Mouse (Mus musculus) CH12.LX (cell line): ENCODE data around the gene Ikzf3. TPM values are rescaled to one million over a fixed set of nuclear protein-coding genes. Genes with fewer than 3 reads are reported as not detected.

ENCODE experiments used
- DNase-seq: peaks from one replicate; pipeline ENCODE4 v3.0.0-alpha.2; 2013; ENCODE audit errors: extremely low read depth
- H3K27ac ChIP-seq: 2 replicates; pipeline ENCODE4 v1.5.1; 2012; ENCODE audit warnings: low read depth, mild to moderate bottlenecking, control low read depth, moderate library complexity; ENCODE audit not compliant: insufficient read depth
- H3K27me3 ChIP-seq: replicated peaks from 2 replicates; pipeline ENCODE3; 2012; ENCODE audit warnings: inconsistent platforms
- H3K36me3 ChIP-seq, 2 experiments: replicated peaks in 1 of 2; 2 replicates each; pipeline versions ENCODE3 to v1.6.1; 2012; ENCODE audit warnings: inconsistent platforms in 1 of 2, low read length in 1 of 2, mild to moderate bottlenecking in 1 of 2, mixed read lengths in 1 of 2, moderate library complexity in 1 of 2; ENCODE audit not compliant: control insufficient read depth in 1 of 2, insufficient read depth in 1 of 2
- H3K4me1 ChIP-seq, 2 experiments: 2 replicates each; pipeline ENCODE4 v1.6.1; 2012; ENCODE audit warnings: inconsistent platforms in 1 of 2, moderate library complexity in 1 of 2; ENCODE audit not compliant: insufficient read depth in 2 of 2, control insufficient read depth in 1 of 2
- H3K4me2 ChIP-seq: 2 replicates; pipeline ENCODE4 v1.6.1; 2012; ENCODE audit warnings: low read depth, mild to moderate bottlenecking, control low read depth; ENCODE audit not compliant: poor library complexity, insufficient read depth, severe bottlenecking
- H3K4me3 ChIP-seq, 3 experiments: fragments of 150-350 bp in 1 of 3; sonication (generic) in 1 of 3; replicated peaks in 1 of 3; 2 replicates each; pipeline versions ENCODE3 to v1.5.1; 2011 to 2012; ENCODE audit warnings: low read depth in 2 of 3, low read length in 2 of 3, mild to moderate bottlenecking in 2 of 3, moderate library complexity in 2 of 3, control low read depth in 1 of 3, improper control_type of control experiment in 1 of 3, inconsistent platforms in 1 of 3, mixed read lengths in 1 of 3; ENCODE audit not compliant: poor library complexity in 1 of 3
- H3K79me2 ChIP-seq: replicated peaks from 2 replicates; pipeline ENCODE4 v1.6.1; 2012; ENCODE audit warnings: mild to moderate bottlenecking, moderate library complexity; ENCODE audit not compliant: control insufficient read depth, poor library complexity, insufficient read depth, severe bottlenecking; ENCODE audit errors: extremely low read depth
- H3K9ac ChIP-seq: 2 replicates; pipeline ENCODE4 v1.6.1; 2012; ENCODE audit warnings: low read depth, mild to moderate bottlenecking, control low read depth, moderate library complexity; ENCODE audit not compliant: insufficient read depth
- H3K9me3 ChIP-seq: replicated peaks from 2 replicates; pipeline ENCODE3; 2012; ENCODE audit warnings: low read length, inconsistent platforms, mixed read lengths
- BHLHE40 ChIP-seq: IDR thresholded peaks from 2 replicates; pipeline ENCODE4 v1.6.1; 2011; ENCODE audit warnings: mild to moderate bottlenecking, low read depth, low read length, improper control_type of control experiment
- CHD1 ChIP-seq: IDR thresholded peaks from 2 replicates; pipeline ENCODE4 v1.6.1; 2012; ENCODE audit warnings: low read depth, low read length, improper control_type of control experiment, inconsistent platforms
- CHD2 ChIP-seq: IDR thresholded peaks from 2 replicates; pipeline ENCODE4 v1.6.1; 2011; ENCODE audit warnings: low read length, improper control_type of control experiment
- CTCF ChIP-seq, 2 experiments: IDR thresholded peaks in 1 of 2; conservative IDR thresholded peaks in 1 of 2; 2 replicates each; pipeline ENCODE4 v1.5.1; 2011 to 2012; ENCODE audit warnings: low read depth in 2 of 2, low read length in 2 of 2, improper control_type of control experiment in 1 of 2, inconsistent platforms in 1 of 2, mild to moderate bottlenecking in 1 of 2, moderate library complexity in 1 of 2
- E2F4 ChIP-seq: IDR thresholded peaks from 2 replicates; pipeline ENCODE4 v1.6.1; 2011; ENCODE audit warnings: low read depth, low read length, improper control_type of control experiment; ENCODE audit not compliant: insufficient replicate concordance
- ELF1 ChIP-seq: IDR thresholded peaks from 2 replicates; pipeline ENCODE4 v1.6.1; 2014; ENCODE audit warnings: low read depth, mild to moderate bottlenecking, inconsistent platforms, low read length, improper control_type of control experiment
- EP300 ChIP-seq: IDR thresholded peaks from 2 replicates; pipeline ENCODE4 v1.6.1; 2011; ENCODE audit warnings: low read length, improper control_type of control experiment
- ETS1 ChIP-seq: conservative IDR thresholded peaks from 2 replicates; pipeline ENCODE4 v1.6.1; 2012; ENCODE audit warnings: low read depth, mild to moderate bottlenecking, inconsistent platforms, low read length, improper control_type of control experiment, moderate library complexity
- GABPA ChIP-seq: IDR thresholded peaks from 2 replicates; pipeline ENCODE4 v1.6.1; 2012; ENCODE audit warnings: low read depth, low read length, improper control_type of control experiment, inconsistent platforms; ENCODE audit not compliant: insufficient replicate concordance
- HCFC1 ChIP-seq: IDR thresholded peaks from 2 replicates; pipeline ENCODE4 v1.6.1; 2012; ENCODE audit warnings: low read depth, mild to moderate bottlenecking, inconsistent platforms, low read length, improper control_type of control experiment
- IRF4 ChIP-seq: IDR thresholded peaks from 2 replicates; pipeline ENCODE4 v1.6.1; 2014; ENCODE audit warnings: low read depth, mild to moderate bottlenecking, inconsistent platforms, low read length, improper control_type of control experiment
- JUN ChIP-seq: IDR thresholded peaks from 2 replicates; pipeline ENCODE4 v1.6.1; 2011; ENCODE audit warnings: low read depth, mild to moderate bottlenecking, low read length, improper control_type of control experiment, moderate library complexity; ENCODE audit not compliant: insufficient read depth
- JUND ChIP-seq: conservative IDR thresholded peaks from 2 replicates; pipeline ENCODE4 v1.6.1; 2011; ENCODE audit warnings: low read depth, low read length, improper control_type of control experiment
- KAT2A ChIP-seq: IDR thresholded peaks from 2 replicates; pipeline ENCODE4 v1.6.1; 2012; ENCODE audit warnings: low read length, improper control_type of control experiment, inconsistent platforms; ENCODE audit not compliant: insufficient replicate concordance
- MAFK ChIP-seq: IDR thresholded peaks from 2 replicates; pipeline ENCODE4 v1.6.1; 2011; ENCODE audit warnings: low read length, improper control_type of control experiment; ENCODE audit not compliant: insufficient replicate concordance
- MAX ChIP-seq: IDR thresholded peaks from 2 replicates; pipeline ENCODE4 v1.6.1; 2011; ENCODE audit warnings: low read length, improper control_type of control experiment
- MAZ ChIP-seq: IDR thresholded peaks from 2 replicates; pipeline ENCODE4 v1.6.1; 2012; ENCODE audit warnings: low read depth, mild to moderate bottlenecking, inconsistent platforms, low read length, improper control_type of control experiment, moderate library complexity
- MEF2A ChIP-seq: IDR thresholded peaks from 2 replicates; pipeline ENCODE4 v1.6.1; 2014; ENCODE audit warnings: low read depth, mild to moderate bottlenecking, inconsistent platforms, low read length, improper control_type of control experiment, borderline replicate concordance
- MXI1 ChIP-seq: IDR thresholded peaks from 2 replicates; pipeline ENCODE4 v1.6.1; 2011; ENCODE audit warnings: mild to moderate bottlenecking, low read depth, low read length, improper control_type of control experiment
- MYC ChIP-seq: IDR thresholded peaks from 2 replicates; pipeline ENCODE4 v1.6.1; 2011; ENCODE audit warnings: low read depth, mild to moderate bottlenecking, improper control_type of control experiment, low read length
- NELFE ChIP-seq: IDR thresholded peaks from 2 replicates; pipeline ENCODE4 v1.6.1; 2011; ENCODE audit warnings: low read depth, low read length, improper control_type of control experiment
- NRF1 ChIP-seq: IDR thresholded peaks from 2 replicates; pipeline ENCODE4 v1.6.1; 2014; ENCODE audit warnings: low read depth, mild to moderate bottlenecking, inconsistent platforms, low read length, improper control_type of control experiment, moderate library complexity
- PAX5 ChIP-seq: IDR thresholded peaks from 2 replicates; pipeline ENCODE4 v1.6.1; 2012; ENCODE audit warnings: low read length, inconsistent platforms, mixed read lengths
- POLR2A ChIP-seq: IDR thresholded peaks from 2 replicates; pipeline ENCODE4 v1.6.1; 2011; ENCODE audit warnings: low read depth, mild to moderate bottlenecking, improper control_type of control experiment, low read length
- POLR2AphosphoS2 ChIP-seq: IDR thresholded peaks from 2 replicates; pipeline ENCODE4 v1.6.1; 2011; ENCODE audit warnings: low read depth, low read length, improper control_type of control experiment
- RAD21 ChIP-seq: IDR thresholded peaks from 2 replicates; pipeline ENCODE4 v1.6.1; 2011; ENCODE audit warnings: low read depth, mild to moderate bottlenecking, low read length, improper control_type of control experiment, moderate library complexity
- RCOR1 ChIP-seq: conservative IDR thresholded peaks from 2 replicates; pipeline ENCODE4 v1.6.1; 2012; ENCODE audit warnings: low read depth, mild to moderate bottlenecking, inconsistent platforms, low read length, improper control_type of control experiment
- SIN3A ChIP-seq: IDR thresholded peaks from 2 replicates; pipeline ENCODE4 v1.6.1; 2012; ENCODE audit warnings: low read length, improper control_type of control experiment, inconsistent platforms
- SMC3 ChIP-seq: IDR thresholded peaks from 2 replicates; pipeline ENCODE4 v1.6.1; 2011; ENCODE audit warnings: low read depth, low read length, improper control_type of control experiment
- TBP ChIP-seq: conservative IDR thresholded peaks from 2 replicates; pipeline ENCODE4 v1.6.1; 2011; ENCODE audit warnings: low read depth, low read length, improper control_type of control experiment
- TCF12 ChIP-seq: IDR thresholded peaks from 2 replicates; pipeline ENCODE4 v1.6.1; 2014; ENCODE audit warnings: low read depth, mild to moderate bottlenecking, inconsistent platforms, low read length, improper control_type of control experiment
- UBTF ChIP-seq: IDR thresholded peaks from 2 replicates; pipeline ENCODE4 v1.6.1; 2012; ENCODE audit warnings: low read depth, mild to moderate bottlenecking, inconsistent platforms, low read length, improper control_type of control experiment, moderate library complexity
- USF1 ChIP-seq: IDR thresholded peaks from 2 replicates; pipeline ENCODE4 v1.6.1; 2014; ENCODE audit warnings: low read depth, mild to moderate bottlenecking, inconsistent platforms, low read length, improper control_type of control experiment
- USF2 ChIP-seq: conservative IDR thresholded peaks from 2 replicates; pipeline ENCODE4 v1.6.1; 2011; ENCODE audit warnings: low read depth, low read length, improper control_type of control experiment
- ZC3H11A ChIP-seq: IDR thresholded peaks from 2 replicates; pipeline ENCODE4 v1.6.1; 2012; ENCODE audit warnings: low read depth, mild to moderate bottlenecking, inconsistent platforms, low read length, improper control_type of control experiment
- ZKSCAN1 ChIP-seq: IDR thresholded peaks from 2 replicates; pipeline ENCODE4 v1.6.1; 2012; ENCODE audit warnings: low read depth, inconsistent platforms, low read length, improper control_type of control experiment, borderline replicate concordance
- ZMIZ1 ChIP-seq: IDR thresholded peaks from 2 replicates; pipeline ENCODE4 v1.6.1; 2012; ENCODE audit warnings: low read depth, mild to moderate bottlenecking, inconsistent platforms, low read length, improper control_type of control experiment
- ZNF384 ChIP-seq: IDR thresholded peaks from 2 replicates; pipeline ENCODE4 v1.6.1; 2012; ENCODE audit warnings: low read depth, low read length, improper control_type of control experiment, inconsistent platforms
- dilution Hi-C: fragments of 300-500 bp; cut with MboI; formaldehyde crosslinking; loops from 2 replicates; pipeline ENCODE4 v1.14.3; 2020; ENCODE audit warnings: low sequenced_read_pairs; ENCODE audit not compliant: extremely low pct_unique_long_range_greater_than_20kb, extremely low pct_ligation_motif_present
- in situ Hi-C: fragments of 300-500 bp; cut with MboI; formaldehyde crosslinking; loops from 3 replicates; pipeline ENCODE4 v1.14.3; 2019; ENCODE audit warnings: low sequenced_read_pairs, low pct_ligation_motif_present, low pct_unique_long_range_greater_than_20kb, mixed read lengths
- polyA plus RNA-seq: library from polyadenylated mRNA; unstranded; fragments of >175 nt; gene quantifications from 2 replicates; pipeline ENCODE4 v1.2.1, GENCODE M21; 2012; ENCODE audit warnings: low read depth; ENCODE audit not compliant: insufficient read length
- total RNA-seq, 2 experiments: library from RNA; depleted of rRNA; stranded (reverse); fragments of 300-350 nt in 1 of 2; fragments of >200 nt in 1 of 2; gene quantifications; 2 replicates each; pipeline ENCODE4 v1.2.3; 2012 to 2014

Ikzf3 gene
- total and polyA plus RNA-seq, 3 experiments = 110 to 238 (median 130) TPM

GRCm38 (mm10) chr11:98470795-98471194 lies 75.0 kb downstream of the Ikzf3 start:
- Histone ChIP-seq H3K27me3 (no peaks in the 10 kb centered on the region), H3K4me2 (peak overlapping the region; percentile 96), H3K9ac (peak overlapping the region; percentile 82), H3K27ac (peak overlapping the region; percentile 93), H3K79me2 (peaks cover 98% of the 10 kb centered on the region), H3K36me3 (peaks cover 59 to 86% of the 10 kb centered on the region in 2 experiments), H3K4me1 (peaks cover 40 to 75% of the 10 kb centered on the region in 2 experiments), H3K9me3 (no peaks in the 10 kb centered on the region), H3K4me3 (peak overlapping the region in 2 of 3 experiments; percentile 13 to 34)
- dilution Hi-C loops (no loop called here), in situ Hi-C loops (no loop called here)
- TF ChIP-seq TCF12 (peak; percentile 91), KAT2A (peak; percentile 34; the same call in 1 of the 2 replicates), ELF1 (no peak), MAX (peak; percentile 95), USF2 (no peak), POLR2A (peak; percentile 70), SMC3 (peak; percentile 31; the same call in 1 of the 2 replicates), POLR2AphosphoS2 (peak; percentile 84; the same call in 1 of the 2 replicates), PAX5 (no peak), CTCF (conservative IDR thresholded peaks at IDR 0.05 in 1 of 2, IDR thresholded peaks at IDR 0.05 in 1 of 2; ENCODE audit: low read depth in 2 of 2, low read length in 2 of 2) (no peak), JUND (peak; percentile 97), ZC3H11A (no peak), USF1 (no peak), BHLHE40 (peak; percentile 97), ZNF384 (0 out of 2 replicates have a peak, but pooled peaks have one; percentile 33), EP300 (peak; percentile 100), MEF2A (peak; percentile 89), SIN3A (peak; percentile 74; the same call in 1 of the 2 replicates), CHD2 (peak; percentile 72; the same call in 1 of the 2 replicates), ZKSCAN1 (no peak), RCOR1 (peak; percentile 94), UBTF (0 out of 2 replicates have a peak, but pooled peaks have one; percentile 24), CHD1 (no peak), MAZ (no peak), GABPA (no peak), JUN (peak; percentile 100), HCFC1 (peak; percentile 32; the same call in 1 of the 2 replicates), RAD21 (peak; percentile 17), E2F4 (no peak), ZMIZ1 (no peak), NELFE (no peak; the same call in 1 of the 2 replicates), MYC (peak; percentile 100), NRF1 (no peak), ETS1 (peak; percentile 97), IRF4 (peak; percentile 100), TBP (peak; percentile 83), MXI1 (peak; percentile 90), MAFK (0 out of 2 replicates have a peak, but pooled peaks have one; percentile 50)
- DNase-seq = peak; percentile 96
